Mouse (Mus musculus) ovary, postnatal 14 days (tissue): Measurements from ENCODE around the gene Smarcb1.

Experiments
- DNase-seq: peaks from one replicate; pipeline ENCODE4 v3.0.0; 2022; ENCODE audit warnings: low spot score

The Smarcb1 gene

DNA sequence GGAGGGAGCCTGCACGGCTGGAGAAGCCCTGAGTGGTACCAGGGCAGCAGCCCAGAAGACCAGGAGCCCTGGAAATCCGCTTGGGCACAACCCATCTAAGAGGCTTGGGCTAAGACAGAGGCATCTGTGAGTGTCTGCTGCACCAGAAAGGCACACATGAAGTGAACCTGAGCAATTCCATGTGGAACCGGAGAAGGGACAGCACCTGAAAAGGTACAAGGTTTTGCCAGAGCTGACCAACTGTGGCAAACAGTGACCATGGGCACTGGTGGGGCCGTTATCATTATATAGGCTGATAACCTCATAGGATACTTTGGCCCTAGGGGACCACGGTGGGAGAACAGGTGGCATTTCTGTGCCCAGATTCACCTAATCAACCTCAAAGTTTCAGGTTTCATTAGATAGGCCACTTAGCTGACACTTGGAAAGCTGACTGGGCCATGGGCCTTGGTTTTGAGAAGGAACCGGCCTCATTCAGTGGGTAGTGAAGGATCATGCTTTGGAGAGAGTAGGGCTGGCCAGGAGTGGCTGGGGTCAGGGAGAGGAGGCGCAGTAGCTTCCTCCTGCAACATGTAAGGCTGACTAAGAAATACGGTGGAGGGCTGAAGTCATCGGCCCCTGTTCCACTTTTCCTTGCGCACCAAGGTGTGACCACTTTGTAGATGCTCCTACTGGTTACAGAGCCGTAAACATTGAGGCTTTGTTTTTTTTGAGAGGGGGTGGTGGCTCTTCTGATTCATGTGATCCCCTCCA, 65.1 kb downstream of the Smarcb1 start:
- no peak for DNase-seq

- no peak for DNase-seq
These were observed 65.9 kb downstream of the Smarcb1 start for GRCm38 (mm10) chr10:75855416-75855981.

GRCm38 (mm10) chr10:75854791-75855190, 66.6 kb downstream of the Smarcb1 start:
- no peak for DNase-seq

DNA sequence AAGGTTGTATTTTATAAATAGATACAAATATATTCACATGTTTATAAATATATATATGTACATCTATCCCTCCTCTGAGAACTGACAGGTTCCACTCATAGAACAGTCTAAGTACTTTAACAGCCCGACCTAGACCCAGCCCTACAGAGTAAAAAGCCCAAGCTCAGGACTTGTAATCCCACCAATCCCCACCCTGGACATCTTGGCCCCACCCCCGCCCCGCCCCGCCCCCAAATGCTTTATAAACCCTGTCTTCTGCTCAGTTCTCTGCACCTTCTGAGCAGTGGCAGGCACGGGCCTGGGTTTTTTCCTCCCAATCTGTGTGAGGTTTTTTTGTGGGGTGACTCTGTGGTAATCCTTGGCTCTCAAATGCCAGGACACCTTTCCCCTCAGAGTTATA, 67.3 kb downstream of the Smarcb1 start:
- DNase-seq: no peak

DNA sequence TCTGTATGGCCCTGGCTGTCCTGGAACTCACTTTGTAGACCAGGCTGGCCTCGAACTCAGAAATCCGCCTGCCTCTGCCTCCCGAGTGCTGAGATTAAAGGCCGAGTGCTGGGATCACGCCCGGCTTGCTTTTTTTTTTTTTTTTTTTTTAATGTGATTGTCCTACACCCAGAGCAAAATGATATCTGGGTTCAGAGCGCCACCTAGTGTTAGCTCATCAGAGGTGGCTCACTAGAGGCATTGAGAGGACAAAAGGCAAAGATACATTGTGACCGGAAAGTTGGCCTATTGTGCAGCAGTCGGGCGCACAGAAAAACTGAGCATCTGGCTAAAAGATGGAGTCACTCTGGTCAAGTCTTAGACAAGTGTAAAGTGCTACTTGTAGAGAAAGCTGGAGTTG, 68.0 kb downstream of the Smarcb1 start:
- peak; percentile 77 for DNase-seq

- no peak for DNase-seq
These were observed 68.8 kb downstream of the Smarcb1 start for GRCm38 (mm10) chr10:75852539-75853125.

GRCm38 (mm10) chr10:75851681-75852080, 69.7 kb downstream of the Smarcb1 start:
- DNase-seq: no peak

DNA sequence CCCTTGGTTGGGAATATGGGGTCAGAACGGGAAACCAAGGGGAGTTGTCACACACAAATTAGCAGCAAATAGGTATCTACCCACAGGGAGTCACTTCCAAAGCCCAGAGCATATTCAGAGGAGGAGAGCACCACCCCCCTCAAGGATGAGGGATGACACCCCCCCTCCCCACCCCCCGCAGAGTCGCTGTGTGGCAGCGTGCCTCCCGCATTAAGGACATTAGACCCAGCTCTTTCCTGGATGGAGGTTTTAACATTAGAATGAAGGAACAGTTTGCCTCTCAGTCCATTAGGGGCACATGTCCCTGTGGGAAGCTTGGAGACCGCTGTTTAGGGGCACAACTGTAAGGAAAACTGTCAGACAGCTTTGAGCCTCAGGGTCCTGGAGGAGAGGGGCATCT, 70.3 kb downstream of the Smarcb1 start:
- no peak for DNase-seq

- DNase-seq: no peak
These were observed 73.0 kb downstream of the Smarcb1 start for GRCm38 (mm10) chr10:75848382-75848781.
